Mouse (Mus musculus): ENCODE results near the gene Zfp629. TPM values are rescaled to one million over a fixed set of nuclear protein-coding genes. Genes with fewer than 3 reads are reported as not detected.

The Zfp629 gene
- polyA plus RNA-seq, 1 experiment from 2014 or later = 20.6 TPM

GRCm38 (mm10) chr7:127596747-127597146 lies 18.9 kb downstream of the Zfp629 start:
- H3K27me3 ChIP-seq = no peaks in the 10 kb centered on the region
- POLR2A ChIA-PET = interaction anchor here (0.9 kb wide), 1 partner anchor 8 kb away, joined by 3 read pairs; no protein-coding TSS in a partner anchor
- CTCF ChIA-PET = no interaction called here
- no peak for ATAC-seq
- in situ Hi-C loops (cut with MboI; ENCODE audit: low pct_unique_long_range_greater_than_20kb) = no loop called here
- DNase-seq (ENCODE audit: low read depth, low spot score) = no peak
- no peak for TF ChIP-seq CTCF (IDR thresholded peaks at IDR 0.05)

- ChIA-PET CTCF (interaction anchor here (1.1 to 1.2 kb wide), 2 partner anchors 11 to 18 kb away, joined by 3 read pairs; no protein-coding TSS in a partner anchor), POLR2A (interaction anchor here (1.1 to 1.4 kb wide), 2 partner anchors 10 to 12 kb away, joined by 4 to 7 read pairs; no protein-coding TSS in a partner anchor)
- TF ChIP-seq CTCF (IDR thresholded peaks at IDR 0.05) = no peak
- no peak for ATAC-seq
- no peaks in the 10 kb centered on the region for H3K27me3 ChIP-seq
- in situ Hi-C loops (cut with MboI; ENCODE audit: low pct_unique_long_range_greater_than_20kb) = no loop called here
- no peak for DNase-seq (ENCODE audit: low read depth, low spot score)
Measured at GRCm38 (mm10) chr7:127592575-127592974, 23.0 kb downstream of the Zfp629 start.

- POLR2A ChIA-PET = no interaction called here
- in situ Hi-C loops (cut with MboI; ENCODE audit: low pct_unique_long_range_greater_than_20kb) = no loop called here
- CTCF ChIA-PET = interaction anchor here (1.0 kb wide), 1 partner anchor 13 kb away, joined by 3 read pairs; no protein-coding TSS in a partner anchor
- H3K27me3 ChIP-seq = no peaks in the 10 kb centered on the region
- DNase-seq (ENCODE audit: low read depth, low spot score) (no peak), ATAC-seq (no peak)
- no peak for TF ChIP-seq CTCF (IDR thresholded peaks at IDR 0.05)
Measured at GRCm38 (mm10) chr7:127591108-127591507, 24.5 kb downstream of the Zfp629 start.

GRCm38 (mm10) chr7:127589637-127590036 lies 26.0 kb downstream of the Zfp629 start:
- no peak for TF ChIP-seq CTCF (IDR thresholded peaks at IDR 0.05)
- in situ Hi-C loops (cut with MboI; ENCODE audit: low pct_unique_long_range_greater_than_20kb) = no loop called here
- ChIA-PET POLR2A (interaction anchor here (0.5 to 2.0 kb wide), 4 partner anchors 10 to 113 kb away, joined by 3 to 7 read pairs (median 4); no protein-coding TSS in a partner anchor), CTCF (no interaction called here)
- DNase-seq (ENCODE audit: low read depth, low spot score) (no peak), ATAC-seq (no peak)
- H3K27me3 ChIP-seq = no peaks in the 10 kb centered on the region

GRCm38 (mm10) chr7:127588901-127589300 lies 26.7 kb downstream of the Zfp629 start:
- CTCF ChIA-PET = no interaction called here

GRCm38 (mm10) chr7:127588011-127588871 lies 27.4 kb downstream of the Zfp629 start, which contains the start of the genes Ccdc189 and Rnf40:
TSS of gene Ccdc189 (minus strand) at chr7:127588595.
TSS of gene Rnf40 (plus strand) at chr7:127588767.
- H3K27me3 ChIP-seq = no peaks in the 10 kb centered on the region
- DNase-seq (ENCODE audit: low read depth, low spot score) (peak; percentile 97), ATAC-seq (peak; percentile 87)
- TF ChIP-seq CTCF (IDR thresholded peaks at IDR 0.05) = no peak
- CTCF ChIA-PET = no interaction called here
- in situ Hi-C loops (cut with MboI; ENCODE audit: low pct_unique_long_range_greater_than_20kb) = no loop called here
- POLR2A ChIA-PET = interaction anchor here (0.5 to 2.0 kb wide), 2 partner anchors 11 to 23 kb away, joined by 7 to 8 read pairs; no protein-coding TSS in a partner anchor

More at GRCm38 (mm10) chr7:127588901-127589300, 26.7 kb downstream of the Zfp629 start:
- DNase-seq (ENCODE audit: low read depth, low spot score) (no peak), ATAC-seq (no peak)
- no peaks in the 10 kb centered on the region for H3K27me3 ChIP-seq
- in situ Hi-C loops (cut with MboI; ENCODE audit: low pct_unique_long_range_greater_than_20kb) = no loop called here
- TF ChIP-seq CTCF (IDR thresholded peaks at IDR 0.05) = no peak
- POLR2A ChIA-PET = interaction anchor here (0.6 to 2.0 kb wide), 2 partner anchors 11 to 47 kb away, joined by 3 to 7 read pairs; no protein-coding TSS in a partner anchor

- DNase-seq (ENCODE audit: low read depth, low spot score) (no peak), ATAC-seq (no peak)
- POLR2A ChIA-PET = interaction anchor here (0.6 kb wide), 1 partner anchor 122 kb away, joined by 3 read pairs; no protein-coding TSS in a partner anchor
- TF ChIP-seq CTCF (IDR thresholded peaks at IDR 0.05) = no peak
- CTCF ChIA-PET = no interaction called here
- in situ Hi-C loops (cut with MboI; ENCODE audit: low pct_unique_long_range_greater_than_20kb) = no loop called here
- H3K27me3 ChIP-seq = no peaks in the 10 kb centered on the region
Measured at GRCm38 (mm10) chr7:127587196-127587595, 28.4 kb downstream of the Zfp629 start.

GRCm38 (mm10) chr7:127586149-127586548 lies 29.4 kb downstream of the Zfp629 start:
- POLR2A ChIA-PET = no interaction called here
- H3K27me3 ChIP-seq = no peaks in the 10 kb centered on the region
- no peak for TF ChIP-seq CTCF (IDR thresholded peaks at IDR 0.05)
- in situ Hi-C loops (cut with MboI; ENCODE audit: low pct_unique_long_range_greater_than_20kb) = no loop called here
- no peak for DNase-seq (ENCODE audit: low read depth, low spot score)
- no peak for ATAC-seq
- CTCF ChIA-PET = no interaction called here

- H3K27me3 ChIP-seq = no peaks in the 10 kb centered on the region
- in situ Hi-C loops (cut with MboI; ENCODE audit: low pct_unique_long_range_greater_than_20kb) = no loop called here
- POLR2A ChIA-PET = no interaction called here
- TF ChIP-seq CTCF (IDR thresholded peaks at IDR 0.05) = no peak
- CTCF ChIA-PET = interaction anchor here (1.1 kb wide), 1 partner anchor 77 kb away, joined by 3 read pairs; no protein-coding TSS in a partner anchor
- ATAC-seq (no peak), DNase-seq (ENCODE audit: low read depth, low spot score) (no peak)
Measured at GRCm38 (mm10) chr7:127585031-127585430, 30.6 kb downstream of the Zfp629 start.

GRCm38 (mm10) chr7:127583260-127583659 lies 32.3 kb downstream of the Zfp629 start:
- no peak for ATAC-seq
- no peak for TF ChIP-seq CTCF (IDR thresholded peaks at IDR 0.05)
- H3K27me3 ChIP-seq = no peaks in the 10 kb centered on the region
- no peak for DNase-seq (ENCODE audit: low read depth, low spot score)
- POLR2A ChIA-PET = no interaction called here
- in situ Hi-C loops (cut with MboI; ENCODE audit: low pct_unique_long_range_greater_than_20kb) = no loop called here
- CTCF ChIA-PET = no interaction called here

GRCm38 (mm10) chr7:127574115-127574514 lies 41.5 kb downstream of the Zfp629 start:
- no peaks in the 10 kb centered on the region for H3K27me3 ChIP-seq
- TF ChIP-seq CTCF (IDR thresholded peaks at IDR 0.05) = no peak
- POLR2A ChIA-PET = no interaction called here
- DNase-seq (ENCODE audit: low read depth, low spot score) = no peak
- no peak for ATAC-seq
- in situ Hi-C loops (cut with MboI; ENCODE audit: low pct_unique_long_range_greater_than_20kb) = no loop called here
- CTCF ChIA-PET = no interaction called here
